Mouse (Mus musculus) midbrain, postnatal 0 days (tissue): Measurements from ENCODE around the gene Gtpbp2. TPM values are rescaled to one million over a fixed set of nuclear protein-coding genes. Genes with fewer than 3 reads are reported as not detected.

ENCODE experiments used
- ATAC-seq: fragments of 200-750 bp; cut with Nextera tagmentation; 2 replicates; pipeline ENCODE4 v1.8.0; 2017; ENCODE audit warnings: moderate number of reproducible peaks, mild to moderate bottlenecking, moderate TSS enrichment, moderate library complexity; ENCODE audit not compliant: low FRiP score
- DNase-seq: peaks from one replicate; pipeline ENCODE4 v3.0.0-alpha.2; 2015; ENCODE audit warnings: low spot score
- H3K27ac ChIP-seq: fragments of 300-500 bp; sonication (generic); 2 replicates; pipeline ENCODE4 v1.5.1; 2014; ENCODE audit warnings: low read depth, mild to moderate bottlenecking, low read length, mixed read lengths
- H3K27me3 ChIP-seq: fragments of 300-500 bp; sonication (generic); 2 replicates; pipeline ENCODE4 v1.6.1; 2014; ENCODE audit warnings: low read length, control low read depth, mixed read lengths; ENCODE audit not compliant: insufficient read depth
- H3K36me3 ChIP-seq: fragments of 300-500 bp; sonication (generic); 2 replicates; pipeline ENCODE4 v1.6.1; 2014; ENCODE audit warnings: low read length, control low read depth, mixed read lengths; ENCODE audit not compliant: insufficient read depth
- H3K4me1 ChIP-seq: fragments of 300-500 bp; sonication (generic); 2 replicates; pipeline ENCODE4 v1.6.1; 2014; ENCODE audit warnings: mild to moderate bottlenecking, control low read depth, antibody characterized with exemption, low read length, mixed read lengths; ENCODE audit not compliant: insufficient read depth
- H3K4me2 ChIP-seq: fragments of 300-500 bp; sonication (generic); 2 replicates; pipeline ENCODE4 v1.6.1; 2014; ENCODE audit warnings: low read depth, mild to moderate bottlenecking, low read length, mixed read lengths; ENCODE audit not compliant: poor library complexity, severe bottlenecking
- H3K4me3 ChIP-seq: fragments of 300-500 bp; sonication (generic); 2 replicates; pipeline ENCODE4 v1.5.1; 2014; ENCODE audit warnings: low read depth, mild to moderate bottlenecking, low read length, moderate library complexity
- H3K9ac ChIP-seq: fragments of 300-500 bp; sonication (generic); replicated peaks from 2 replicates; pipeline ENCODE4 v1.6.1; 2014; ENCODE audit warnings: mild to moderate bottlenecking, low read length, moderate library complexity, mixed read lengths; ENCODE audit not compliant: poor library complexity, severe bottlenecking
- H3K9me3 ChIP-seq: fragments of 300-500 bp; sonication (generic); 2 replicates; pipeline ENCODE4 v1.6.1; 2016; ENCODE audit warnings: low read length, control low read depth
- CTCF ChIP-seq: IDR thresholded peaks from 2 replicates; pipeline ENCODE4 v1.5.1; 2016; ENCODE audit warnings: antibody characterized with exemption, mild to moderate bottlenecking
- WGBS: fragments of 180-500 bp; shearing (Covaris S2); extraction: QIAGEN DNeasy Blood & Tissue Kit; methylation state at CpG from one replicate; pipeline ENCODE4 v1.1.7; 2014; 5-methylcytosine and 5-hydroxymethylcytosine counted together
- polyA plus RNA-seq: library from polyadenylated mRNA; unstranded; fragments of >200 nt; fragmentation: Nextera tagmentation; extraction: Ambion mirVana; gene quantifications from 2 replicates; pipeline ENCODE4 v1.2.1, GENCODE M21; 2015
- total RNA-seq: library from RNA; depleted of rRNA; stranded (reverse); fragments of >200 nt; gene quantifications from 2 replicates; pipeline ENCODE4 v1.2.3, GENCODE M21; 2014; rRNA removed

The Gtpbp2 gene
- total RNA-seq: 72.3 and 82.2 TPM in 2 replicates
- 25.9 TPM in 2 replicates for polyA plus RNA-seq

- peak; percentile 95 for ATAC-seq
- Histone ChIP-seq H3K36me3 (peaks cover 17% of the 10 kb centered on the region), H3K27ac (peak within 1 kb of the TSS; percentile 79), H3K9me3 (no peaks in the 10 kb centered on the region), H3K4me3 (peak within 1 kb of the TSS; percentile 66), H3K4me2 (peak within 1 kb of the TSS; percentile 84), H3K9ac (peak within 1 kb of the TSS; percentile 75), H3K27me3 (no peaks in the 10 kb centered on the region), H3K4me1 (0 out of 2 replicates have a peak, but pooled peaks cover 3% of the 10 kb centered on the region)
- under 1% methylated on average over 23 of the region's 23 CpGs for WGBS
- DNase-seq: peak; percentile 100
- TF ChIP-seq CTCF: no peak
Measured at GRCm38 (mm10) chr17:46160686-46161085, at the start of gene Gtpbp2. Gene Gtpbp2 (plus strand): TSS chr17:46161032.

DNA sequence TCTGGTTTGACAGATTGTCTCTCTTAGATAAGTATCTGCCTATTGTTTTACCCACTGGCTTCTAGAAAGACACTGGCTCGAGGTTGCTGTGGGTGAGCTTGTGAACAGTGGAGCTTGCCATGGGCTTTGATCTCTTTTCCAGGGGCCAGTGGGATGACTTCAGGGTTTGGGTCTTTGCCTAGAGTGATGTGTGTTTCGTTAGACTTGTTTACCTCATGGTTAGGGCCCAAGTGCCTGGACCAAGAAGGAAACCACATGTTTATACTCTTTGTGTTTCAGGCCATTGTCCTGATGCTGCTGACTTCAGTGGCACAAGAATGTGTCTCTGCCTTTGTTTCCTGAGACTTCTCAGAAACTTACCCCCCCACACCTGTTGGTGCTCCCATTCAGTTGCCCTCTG lies 45.3 kb upstream of the Gtpbp2 start:
- Histone ChIP-seq H3K36me3 (peaks cover 20% of the 10 kb centered on the region), H3K4me1 (peaks cover 5% of the 10 kb centered on the region; the same call in 1 of the 2 replicates), H3K27me3 (no peaks in the 10 kb centered on the region), H3K4me3 (no peak overlapping the region), H3K9ac (no peak overlapping the region), H3K9me3 (no peaks in the 10 kb centered on the region), H3K27ac (no peak overlapping the region), H3K4me2 (no peak overlapping the region)
- TF ChIP-seq CTCF: no peak
- 77% methylated on average over 2 of the region's 2 CpGs for WGBS
- ATAC-seq (no peak), DNase-seq (no peak)

DNA sequence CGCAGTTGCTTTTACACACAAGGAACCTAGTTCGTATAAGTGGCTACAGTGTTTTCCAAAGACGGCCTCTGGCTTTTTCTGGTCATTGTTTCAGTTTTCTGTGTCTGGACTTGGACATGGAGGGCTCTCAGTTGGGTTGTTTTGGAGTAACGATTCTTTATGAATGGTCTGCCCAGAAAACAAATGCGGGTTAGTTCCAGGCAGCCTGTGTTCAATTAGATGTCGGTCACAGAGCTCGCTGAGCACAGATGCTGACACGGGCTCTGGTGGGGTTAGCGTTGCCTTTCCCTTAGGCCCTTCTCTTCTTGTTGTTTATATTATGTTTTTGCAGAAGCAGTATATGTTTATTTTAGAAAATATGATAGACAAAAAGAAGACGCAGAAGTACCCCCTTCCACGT lies 44.7 kb upstream of the Gtpbp2 start:
- ATAC-seq (no peak), DNase-seq (no peak)
- Histone ChIP-seq H3K4me1 (peaks cover 5% of the 10 kb centered on the region; the same call in 1 of the 2 replicates), H3K36me3 (peaks cover 20% of the 10 kb centered on the region), H3K27ac (no peak overlapping the region), H3K9me3 (no peaks in the 10 kb centered on the region), H3K27me3 (no peaks in the 10 kb centered on the region), H3K4me3 (no peak overlapping the region), H3K9ac (no peak overlapping the region), H3K4me2 (no peak overlapping the region)
- TF ChIP-seq CTCF: no peak
- WGBS: 94% methylated on average over 11 of the region's 11 CpGs

- Histone ChIP-seq H3K27ac (no peak overlapping the region), H3K4me3 (no peak overlapping the region), H3K4me2 (no peak overlapping the region), H3K27me3 (no peaks in the 10 kb centered on the region), H3K9me3 (no peaks in the 10 kb centered on the region), H3K4me1 (no peaks in the 10 kb centered on the region), H3K36me3 (peaks cover 20% of the 10 kb centered on the region), H3K9ac (no peak overlapping the region)
- no peak for DNase-seq
- no peak for ATAC-seq
- TF ChIP-seq CTCF: no peak
- WGBS: 80% methylated on average over 3 of the region's 3 CpGs
Measured at GRCm38 (mm10) chr17:46116881-46117280, 44.0 kb upstream of the Gtpbp2 start.

DNA sequence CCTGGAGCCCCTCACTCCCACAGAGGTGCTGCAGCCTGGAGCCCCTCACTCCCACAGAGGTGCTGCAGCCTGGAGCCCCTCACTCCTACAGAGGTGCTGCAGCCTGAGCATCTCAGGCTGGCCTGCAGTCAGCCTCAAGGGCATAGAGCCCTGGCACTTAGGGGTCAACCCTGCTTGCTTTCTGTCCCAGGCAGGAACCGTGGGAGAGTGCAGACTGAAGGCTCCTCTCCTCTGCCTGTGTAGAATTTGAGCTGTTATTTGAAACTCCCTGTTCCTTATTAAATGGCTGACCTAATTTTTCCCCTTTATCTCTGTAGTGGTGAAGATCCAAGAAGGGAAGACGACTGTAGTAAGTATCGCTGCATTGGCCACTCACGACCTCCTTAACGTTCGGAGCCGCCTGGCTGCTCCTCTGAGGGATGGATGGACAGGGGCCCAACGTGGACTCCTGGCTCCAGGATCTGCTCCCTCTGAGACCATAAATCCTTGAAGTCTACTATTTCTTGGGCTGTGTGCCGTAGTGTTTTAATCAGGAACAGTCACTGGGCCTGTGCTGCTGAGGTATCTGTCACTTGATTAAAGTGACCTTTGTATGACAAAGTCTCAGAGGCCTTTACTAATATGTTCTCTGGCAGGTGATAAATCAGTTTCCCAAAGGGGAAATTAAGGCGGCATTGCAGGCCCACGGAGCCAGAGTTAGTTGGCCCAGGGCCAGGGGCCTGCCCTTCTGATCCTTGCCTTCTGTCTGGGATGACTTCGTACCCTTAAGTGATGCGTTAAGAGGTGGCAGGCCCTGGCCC lies 43.0 kb upstream of the Gtpbp2 start:
- WGBS: 77% methylated on average over 13 of the region's 13 CpGs
- Histone ChIP-seq H3K27ac (no peak overlapping the region), H3K36me3 (peaks cover 25% of the 10 kb centered on the region), H3K4me3 (no peak overlapping the region), H3K4me1 (no peaks in the 10 kb centered on the region), H3K27me3 (no peaks in the 10 kb centered on the region), H3K9ac (no peak overlapping the region), H3K9me3 (no peaks in the 10 kb centered on the region), H3K4me2 (no peak overlapping the region)
- DNase-seq (no peak), ATAC-seq (no peak)
- no peak for TF ChIP-seq CTCF

- TF ChIP-seq CTCF: no peak
- Histone ChIP-seq H3K27me3 (no peaks in the 10 kb centered on the region), H3K4me2 (no peak overlapping the region), H3K36me3 (peaks cover 31% of the 10 kb centered on the region), H3K9me3 (no peaks in the 10 kb centered on the region), H3K27ac (no peak overlapping the region), H3K9ac (no peak overlapping the region), H3K4me3 (no peak overlapping the region), H3K4me1 (no peaks in the 10 kb centered on the region)
- 50% methylated on average over 4 of the region's 4 CpGs for WGBS
- no peak for ATAC-seq
- DNase-seq: no peak
Measured at GRCm38 (mm10) chr17:46118423-46118850, 42.4 kb upstream of the Gtpbp2 start.
